Mouse (Mus musculus) heart, embryonic 16.5 days (tissue): ENCODE measurements around the gene Git2. TPM values are rescaled to one million over a fixed set of nuclear protein-coding genes. Genes with fewer than 3 reads are reported as not detected.

Experiments used
- ATAC-seq: fragments of 200-750 bp; cut with Nextera tagmentation; replicated peaks from 2 replicates; pipeline ENCODE4 v1.8.0; 2017; ENCODE audit warnings: moderate number of reproducible peaks; ENCODE audit not compliant: insufficient read depth, low FRiP score; ENCODE audit errors: extremely low read depth
- H3K27ac ChIP-seq: fragments of 300-500 bp; sonication (generic); 2 replicates; pipeline ENCODE4 v1.5.1; 2014; ENCODE audit warnings: mild to moderate bottlenecking, low read length, control low read depth, moderate library complexity
- H3K27me3 ChIP-seq: fragments of 300-500 bp; sonication (generic); 2 replicates; pipeline ENCODE4 v1.6.1; 2014; ENCODE audit warnings: low read length, mixed read lengths; ENCODE audit not compliant: control insufficient read depth, insufficient read depth
- H3K36me3 ChIP-seq: fragments of 300-500 bp; sonication (generic); 2 replicates; pipeline ENCODE4 v1.6.1; 2014; ENCODE audit not compliant: control insufficient read depth, insufficient read depth
- H3K4me1 ChIP-seq: fragments of 300-500 bp; sonication (generic); 2 replicates; pipeline ENCODE4 v1.6.1; 2014; ENCODE audit warnings: low read length, mixed read lengths; ENCODE audit not compliant: control insufficient read depth, insufficient read depth
- H3K4me2 ChIP-seq: fragments of 300-500 bp; sonication (generic); 2 replicates; pipeline ENCODE4 v1.6.1; 2014; ENCODE audit warnings: low read depth, mild to moderate bottlenecking, control low read depth, low read length
- H3K4me3 ChIP-seq: fragments of 300-500 bp; sonication (generic); 2 replicates; pipeline ENCODE4 v1.5.1; 2014; ENCODE audit warnings: mild to moderate bottlenecking, control low read depth, low read length
- H3K9ac ChIP-seq: fragments of 300-500 bp; sonication (generic); 2 replicates; pipeline ENCODE4 v1.6.1; 2014; ENCODE audit warnings: low read length, control low read depth
- H3K9me3 ChIP-seq: fragments of 300-500 bp; sonication (generic); replicated peaks from 2 replicates; pipeline ENCODE4 v1.6.1; 2016; ENCODE audit warnings: low read length; ENCODE audit not compliant: control insufficient read depth
- WGBS: fragments of 180-500 bp; shearing (Covaris S2); extraction: QIAGEN DNeasy Blood & Tissue Kit; methylation state at CpG from one replicate; pipeline ENCODE4 v1.1.7; 2014; 5-methylcytosine and 5-hydroxymethylcytosine counted together
- polyA plus RNA-seq: library from polyadenylated mRNA; unstranded; fragments of >200 nt; fragmentation: Nextera tagmentation; extraction: Ambion mirVana; gene quantifications from 2 replicates; pipeline ENCODE4 v1.2.1, GENCODE M21; 2015

Gene Git2
- polyA plus RNA-seq, 1 experiment from 2014 or later = 46.6 TPM

- Histone ChIP-seq H3K9me3 (peaks cover 6% of the 10 kb centered on the region; the same call in 1 of the 2 replicates), H3K36me3 (peaks cover 37% of the 10 kb centered on the region), H3K4me1 (no peaks in the 10 kb centered on the region), H3K27me3 (no peaks in the 10 kb centered on the region), H3K9ac (no peak overlapping the region), H3K4me2 (no peak overlapping the region), H3K27ac (no peak overlapping the region), H3K4me3 (no peak overlapping the region)
- 76% methylated on average over 10 of the region's 10 CpGs for WGBS
- no peak for ATAC-seq
Measured at GRCm38 (mm10) chr5:114728160-114728559, 47.2 kb downstream of the Git2 start.

DNA sequence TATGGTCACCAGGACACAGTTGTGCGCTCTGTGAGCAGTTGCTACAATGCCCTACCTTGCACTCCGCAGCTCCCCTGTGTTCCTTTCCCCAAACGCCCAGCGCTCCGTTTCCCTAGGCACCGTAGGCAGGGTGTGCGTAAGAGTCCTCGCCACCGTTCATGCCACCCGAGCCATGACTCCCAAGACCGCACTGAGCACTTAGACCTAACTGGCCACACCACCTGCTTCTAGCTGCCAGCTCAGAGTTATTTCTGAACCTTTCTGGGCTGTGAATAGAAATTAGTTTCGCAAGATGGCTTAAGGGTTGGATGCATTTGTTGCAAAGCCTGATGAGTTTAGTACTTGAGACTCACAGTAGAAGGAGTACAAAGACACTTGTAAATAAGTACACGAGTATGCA is 52.5 kb downstream of the Git2 start:
- no peak for ATAC-seq
- Histone ChIP-seq H3K27me3 (no peaks in the 10 kb centered on the region), H3K9ac (no peak overlapping the region), H3K27ac (no peak overlapping the region), H3K36me3 (peaks cover 25% of the 10 kb centered on the region), H3K9me3 (peaks cover 6% of the 10 kb centered on the region; the same call in 1 of the 2 replicates), H3K4me2 (no peak overlapping the region), H3K4me3 (no peak overlapping the region), H3K4me1 (no peaks in the 10 kb centered on the region)
- WGBS = 92% methylated on average over 13 of the region's 13 CpGs

- no peaks in the 10 kb centered on the region for H3K27me3 ChIP-seq
- no peak for ATAC-seq
- H3K27ac ChIP-seq = no peak overlapping the region
- H3K4me2 ChIP-seq = no peak overlapping the region
- H3K9me3 ChIP-seq = peaks cover 6% of the 10 kb centered on the region; the same call in 1 of the 2 replicates
- no peak overlapping the region for H3K4me3 ChIP-seq
- H3K9ac ChIP-seq = no peak overlapping the region
- peaks cover 33% of the 10 kb centered on the region for H3K36me3 ChIP-seq
- no peaks in the 10 kb centered on the region for H3K4me1 ChIP-seq
- WGBS = 85% methylated on average over 10 of the region's 10 CpGs
Measured at GRCm38 (mm10) chr5:114721969-114722368, 53.3 kb downstream of the Git2 start.

DNA sequence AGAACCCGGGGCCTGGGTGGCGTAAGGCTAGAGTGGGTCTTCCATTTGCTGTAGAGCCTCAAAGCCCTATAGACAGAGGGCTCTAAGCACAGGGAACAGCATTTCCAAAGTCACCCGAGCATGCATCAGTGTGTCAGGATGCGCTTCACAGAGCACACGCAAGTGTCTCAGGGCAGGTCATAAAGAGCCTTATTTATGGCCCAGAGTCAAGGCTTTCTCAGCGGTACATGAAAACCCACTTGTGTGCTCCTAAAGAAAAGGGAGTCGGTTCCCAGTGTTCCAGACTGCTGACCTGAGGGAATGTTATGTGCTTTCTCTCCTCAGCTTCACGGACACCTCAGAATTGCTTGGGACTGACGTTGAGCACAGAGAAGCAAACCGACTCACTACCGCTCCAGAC is 54.5 kb downstream of the Git2 start:
- no peak for ATAC-seq
- Histone ChIP-seq H3K27me3 (no peaks in the 10 kb centered on the region), H3K4me2 (no peak overlapping the region), H3K4me1 (no peaks in the 10 kb centered on the region), H3K36me3 (peaks cover 40% of the 10 kb centered on the region), H3K4me3 (no peak overlapping the region), H3K9ac (no peak overlapping the region), H3K27ac (no peak overlapping the region), H3K9me3 (peaks cover 6% of the 10 kb centered on the region; the same call in 1 of the 2 replicates)
- WGBS = 94% methylated on average over 11 of the region's 11 CpGs

DNA sequence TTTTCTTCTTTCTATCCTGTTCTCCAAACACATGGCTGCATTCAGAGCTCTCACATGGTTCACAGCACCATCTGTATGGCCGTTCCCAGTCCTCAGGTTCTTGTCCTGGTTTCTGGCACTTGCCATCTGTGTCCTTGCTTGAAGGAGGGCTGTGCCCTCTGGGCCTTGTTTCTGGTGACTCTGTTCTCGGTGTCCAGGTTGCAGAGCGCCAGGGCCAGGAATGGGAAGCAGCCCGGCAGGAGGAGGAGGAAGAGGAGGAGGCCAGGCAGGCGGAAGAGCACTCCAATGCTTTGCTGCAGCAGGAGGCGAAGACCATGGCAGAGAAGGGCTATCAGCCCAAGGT is 55.4 kb downstream of the Git2 start:
- H3K36me3 ChIP-seq = peaks cover 46% of the 10 kb centered on the region
- WGBS = 89% methylated on average over 6 of the region's 6 CpGs
- H3K27me3 ChIP-seq = no peaks in the 10 kb centered on the region
- no peak overlapping the region for H3K4me3 ChIP-seq
- no peak for ATAC-seq
- H3K9me3 ChIP-seq = peaks cover 6% of the 10 kb centered on the region; the same call in 1 of the 2 replicates
- H3K9ac ChIP-seq = no peak overlapping the region
- no peak overlapping the region for H3K27ac ChIP-seq
- H3K4me2 ChIP-seq = no peak overlapping the region
- no peaks in the 10 kb centered on the region for H3K4me1 ChIP-seq

GRCm38 (mm10) chr5:114719003-114719927 is 56.1 kb downstream of the Git2 start:
- Histone ChIP-seq H3K9ac (no peak overlapping the region), H3K9me3 (peaks cover 2% of the 10 kb centered on the region; the same call in 1 of the 2 replicates), H3K4me2 (no peak overlapping the region), H3K4me1 (no peaks in the 10 kb centered on the region), H3K27me3 (no peaks in the 10 kb centered on the region), H3K36me3 (peaks cover 51% of the 10 kb centered on the region), H3K27ac (no peak overlapping the region), H3K4me3 (no peak overlapping the region)
- ATAC-seq = no peak
- WGBS = 85% methylated on average over 20 of the region's 20 CpGs

- H3K27ac ChIP-seq = no peak overlapping the region
- 88% methylated on average over 13 of the region's 13 CpGs for WGBS
- no peak overlapping the region for H3K4me2 ChIP-seq
- peaks cover 54% of the 10 kb centered on the region for H3K36me3 ChIP-seq
- no peaks in the 10 kb centered on the region for H3K9me3 ChIP-seq
- ATAC-seq = no peak
- no peaks in the 10 kb centered on the region for H3K4me1 ChIP-seq
- H3K4me3 ChIP-seq = no peak overlapping the region
- no peak overlapping the region for H3K9ac ChIP-seq
- no peaks in the 10 kb centered on the region for H3K27me3 ChIP-seq
Measured at GRCm38 (mm10) chr5:114718483-114718882, 56.8 kb downstream of the Git2 start.

DNA sequence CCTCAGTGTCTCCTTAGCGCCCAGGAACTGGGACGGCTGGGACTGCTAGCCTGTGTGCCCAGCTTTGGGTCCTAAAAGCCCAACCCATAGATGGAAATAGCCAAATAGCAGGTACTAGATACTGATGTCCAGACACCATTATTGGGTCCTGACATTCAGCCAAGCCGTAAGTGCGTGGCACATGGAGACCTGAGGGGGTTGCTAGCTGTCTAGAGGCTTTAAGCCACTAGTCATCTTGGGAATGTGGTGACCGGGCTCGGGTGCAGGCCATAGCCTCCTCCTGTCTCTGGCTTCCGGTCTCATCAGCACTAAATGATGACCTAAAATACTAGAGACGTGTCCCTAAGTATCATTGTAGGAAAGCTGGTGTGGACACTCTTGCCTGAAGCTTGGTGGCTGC is 57.4 kb downstream of the Git2 start:
- Histone ChIP-seq H3K4me3 (no peak overlapping the region), H3K27ac (no peak overlapping the region), H3K27me3 (no peaks in the 10 kb centered on the region), H3K36me3 (peaks cover 58% of the 10 kb centered on the region), H3K4me2 (no peak overlapping the region), H3K4me1 (no peaks in the 10 kb centered on the region), H3K9me3 (no peaks in the 10 kb centered on the region), H3K9ac (no peak overlapping the region)
- 90% methylated on average over 8 of the region's 8 CpGs for WGBS
- no peak for ATAC-seq

DNA sequence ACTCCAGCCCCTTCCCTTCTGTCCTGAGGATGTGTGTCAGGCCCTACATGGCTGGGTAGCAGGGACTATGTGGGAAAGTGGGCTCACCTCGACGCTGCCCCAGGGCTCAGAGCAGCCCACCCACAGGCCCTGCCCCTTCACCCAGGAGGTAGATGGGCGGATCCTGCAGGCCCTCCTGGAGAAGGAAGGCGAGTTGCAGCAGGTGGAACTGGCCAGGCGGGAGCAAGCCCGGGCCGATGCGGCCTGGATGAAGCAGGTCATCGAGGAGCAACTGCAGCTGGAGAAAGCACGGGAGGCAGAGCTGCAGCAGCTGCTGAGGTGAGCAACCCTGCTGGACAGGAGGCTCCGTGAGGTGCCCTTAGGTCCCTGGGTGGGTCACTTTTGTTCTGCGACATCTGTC is 58.0 kb downstream of the Git2 start:
- no peak overlapping the region for H3K27ac ChIP-seq
- 90% methylated on average over 12 of the region's 12 CpGs for WGBS
- no peak for ATAC-seq
- peaks cover 58% of the 10 kb centered on the region for H3K36me3 ChIP-seq
- H3K9me3 ChIP-seq = no peaks in the 10 kb centered on the region
- H3K4me1 ChIP-seq = no peaks in the 10 kb centered on the region
- H3K27me3 ChIP-seq = no peaks in the 10 kb centered on the region
- H3K9ac ChIP-seq = no peak overlapping the region
- no peak overlapping the region for H3K4me3 ChIP-seq
- no peak overlapping the region for H3K4me2 ChIP-seq
